Mouse (Mus musculus) induced T-regulatory cell, adult 2 months (primary cell): ENCODE data around the gene Popdc3.
"Not testable (repeated sequence)": the region's sequence is repeated elsewhere in the genome, so short reads cannot be mapped to it uniquely, and the experiment has no call there.

Experiments
- DNase-seq: peaks from one replicate; pipeline ENCODE4 v3.0.0-alpha.2; 2012; ENCODE audit warnings: low read depth

Popdc3 gene

DNA sequence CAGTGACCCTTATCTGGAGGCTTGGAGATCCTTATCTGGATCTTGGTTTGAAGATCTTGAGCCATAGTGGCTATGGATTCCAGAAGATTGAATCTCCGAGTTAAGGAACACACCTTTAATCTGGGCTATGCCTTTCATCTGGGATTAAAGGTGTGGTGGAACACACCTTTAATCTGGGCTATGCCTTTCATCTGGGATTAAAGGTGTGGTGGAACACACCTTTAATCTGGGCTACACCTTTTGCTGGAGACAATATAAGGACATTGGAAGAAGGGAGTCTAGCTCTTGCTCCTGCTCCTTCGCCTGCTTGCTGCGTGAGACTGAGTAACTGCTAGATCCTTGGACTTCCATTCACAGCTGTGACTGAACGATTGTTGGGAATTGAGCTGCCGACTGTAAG is at the start of gene Popdc3:
Popdc3 (plus strand) TSS at position 301 of the 400 bp plus-strand sequence.
- not testable (repeated sequence) for DNase-seq

DNA sequence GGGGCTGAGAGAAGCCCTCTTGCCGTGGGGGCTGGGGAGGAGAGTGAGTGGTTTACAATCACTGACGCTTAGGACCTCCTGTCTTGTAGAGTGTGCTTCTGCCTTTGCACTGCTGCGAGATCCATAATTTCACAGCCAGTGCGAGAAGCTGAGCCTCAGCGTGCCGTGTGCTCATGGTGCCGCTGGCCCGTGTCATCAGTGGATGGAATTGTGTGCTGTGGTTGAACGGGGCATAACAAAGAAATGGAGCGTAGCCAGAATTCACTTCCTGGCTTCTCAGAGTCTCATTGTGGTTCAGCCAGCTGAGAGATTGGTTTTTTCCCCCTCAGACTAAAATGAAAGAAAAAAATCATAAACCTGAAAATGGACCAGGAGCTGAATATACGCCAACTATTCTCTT is 48.8 kb upstream of the Popdc3 start:
- no peak for DNase-seq

- DNase-seq: no peak
These were observed 47.9 kb upstream of the Popdc3 start for GRCm38 (mm10) chr10:45130004-45130403.

DNA sequence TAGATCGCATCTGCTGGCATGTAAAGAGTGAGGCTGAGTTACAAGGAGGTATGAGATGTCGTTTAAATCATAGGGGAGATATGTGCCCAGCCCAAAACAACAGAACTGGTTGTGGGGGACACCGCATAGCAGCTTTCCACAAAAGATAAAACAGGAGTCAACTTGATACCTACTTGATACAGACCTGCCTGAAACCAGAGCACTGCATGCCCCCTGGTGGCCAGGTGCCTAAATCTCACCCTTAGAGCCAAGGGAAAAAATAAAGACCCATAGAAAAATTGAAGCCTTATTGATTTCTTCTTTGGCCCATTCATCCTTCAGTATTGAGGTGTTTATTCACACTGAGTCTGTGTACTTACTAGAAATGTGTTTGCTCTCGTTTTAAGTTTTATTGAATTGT is 45.5 kb upstream of the Popdc3 start:
- peak; percentile 74 for DNase-seq

GRCm38 (mm10) chr10:45136806-45137205 is 41.1 kb upstream of the Popdc3 start:
- no peak for DNase-seq

DNA sequence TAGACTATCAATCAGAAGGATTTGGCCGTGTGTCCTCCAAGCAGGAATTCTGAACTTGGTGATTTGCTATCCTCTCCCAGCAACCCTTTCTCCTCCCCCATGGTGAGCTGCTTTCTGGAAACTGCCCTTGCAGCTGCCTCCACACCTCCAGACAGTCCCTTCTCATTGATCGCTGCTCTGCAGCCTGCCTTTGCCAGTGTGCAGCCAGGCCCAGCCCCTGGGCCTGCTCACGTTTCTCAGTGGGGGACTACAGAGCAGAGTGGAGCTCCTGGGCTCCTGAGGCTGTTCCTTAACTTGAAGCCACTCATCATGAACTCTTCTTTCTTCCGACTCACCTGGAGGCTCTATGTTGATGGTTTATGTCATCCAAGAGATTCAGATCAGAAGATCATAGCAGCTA is 38.0 kb upstream of the Popdc3 start:
- DNase-seq: no peak

GRCm38 (mm10) chr10:45140474-45141212 is 37.3 kb upstream of the Popdc3 start:
- no peak for DNase-seq

- DNase-seq: no peak
These were observed 35.5 kb upstream of the Popdc3 start for GRCm38 (mm10) chr10:45142359-45142758.

DNA sequence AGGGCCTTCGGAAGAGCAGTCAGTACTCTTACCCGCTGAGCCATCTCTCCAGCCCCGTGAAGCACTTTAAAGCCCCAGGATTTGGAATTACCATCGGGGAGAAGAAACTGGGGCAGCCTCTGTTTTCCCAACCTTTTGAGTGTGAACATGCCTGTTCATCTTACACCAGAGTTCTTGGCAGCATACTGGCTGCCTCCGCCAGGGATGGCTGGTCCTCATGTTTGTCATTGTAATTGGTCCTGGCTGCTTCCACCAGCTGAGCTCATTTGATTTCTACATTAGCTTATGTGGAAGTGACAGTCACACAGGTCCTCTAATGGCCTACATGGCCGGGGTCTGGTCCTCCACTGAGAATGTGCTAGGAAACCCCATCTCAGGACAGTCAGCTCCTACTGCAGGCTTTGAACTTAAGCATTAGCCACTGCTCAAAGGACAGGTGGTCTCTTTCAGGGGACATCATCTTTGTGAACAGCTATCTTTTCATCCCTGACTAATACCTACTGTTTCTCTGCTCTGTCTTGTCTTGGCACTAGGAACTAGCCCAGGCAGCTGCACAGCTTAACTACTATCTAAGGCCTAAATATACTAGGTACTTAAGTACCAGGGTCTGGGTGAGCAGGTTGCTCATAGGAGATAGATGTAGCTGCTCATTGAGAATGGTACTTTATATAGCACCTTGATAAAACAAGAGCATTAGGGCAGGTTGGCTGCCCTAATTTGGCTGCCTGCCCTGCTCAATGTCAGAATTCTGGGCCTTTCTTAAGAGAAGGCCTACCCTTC is 33.7 kb upstream of the Popdc3 start:
- no peak for DNase-seq

DNA sequence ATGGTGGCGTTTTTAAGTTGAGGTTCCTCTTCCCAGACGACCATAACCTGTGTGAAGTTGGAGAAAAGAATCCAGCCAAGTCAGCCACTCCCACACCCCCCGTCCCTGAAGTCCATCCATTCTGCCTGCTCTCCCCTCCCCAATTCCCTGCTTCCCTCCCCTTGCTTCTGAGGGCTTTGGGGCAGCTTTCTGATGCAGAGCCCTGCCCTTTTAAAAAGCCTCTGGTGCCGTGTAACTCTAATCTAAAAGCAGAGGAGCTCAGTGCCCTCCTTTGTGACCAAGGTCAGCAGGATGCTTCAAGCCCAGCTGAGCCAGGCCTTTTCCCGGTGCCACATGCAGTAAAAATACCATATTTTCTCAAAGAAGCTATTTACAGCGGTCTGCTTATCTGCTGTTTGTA is 31.1 kb upstream of the Popdc3 start:
- DNase-seq: no peak

- no peak for DNase-seq
These were observed 26.8 kb upstream of the Popdc3 start for GRCm38 (mm10) chr10:45151137-45151536.

GRCm38 (mm10) chr10:45151771-45152692 is 25.9 kb upstream of the Popdc3 start:
- no peak for DNase-seq

DNA sequence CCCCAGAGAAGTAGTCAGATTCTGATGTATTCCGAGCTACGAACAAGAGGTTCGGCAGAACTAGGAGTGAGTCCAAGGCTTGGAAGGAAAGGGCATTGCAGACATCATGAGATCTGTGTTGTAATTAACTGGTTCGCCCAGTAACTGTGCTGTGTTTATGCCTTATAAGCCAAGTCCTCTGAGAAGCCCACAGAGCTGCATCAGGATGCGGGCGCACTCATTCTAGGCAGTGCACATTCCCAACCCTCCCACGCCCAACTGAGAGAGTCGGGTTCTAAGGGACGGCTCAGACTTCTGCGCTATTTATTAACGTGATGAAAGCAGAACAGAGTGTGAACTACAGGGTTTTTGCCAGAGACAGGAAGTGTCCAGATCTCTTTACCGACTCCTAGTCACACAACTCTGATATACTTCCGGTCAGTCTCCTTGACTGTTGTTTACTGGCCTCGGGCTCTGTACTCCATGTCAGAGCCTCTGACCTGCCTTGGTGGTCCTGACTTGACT is 23.3 kb upstream of the Popdc3 start:
- DNase-seq: no peak

DNA sequence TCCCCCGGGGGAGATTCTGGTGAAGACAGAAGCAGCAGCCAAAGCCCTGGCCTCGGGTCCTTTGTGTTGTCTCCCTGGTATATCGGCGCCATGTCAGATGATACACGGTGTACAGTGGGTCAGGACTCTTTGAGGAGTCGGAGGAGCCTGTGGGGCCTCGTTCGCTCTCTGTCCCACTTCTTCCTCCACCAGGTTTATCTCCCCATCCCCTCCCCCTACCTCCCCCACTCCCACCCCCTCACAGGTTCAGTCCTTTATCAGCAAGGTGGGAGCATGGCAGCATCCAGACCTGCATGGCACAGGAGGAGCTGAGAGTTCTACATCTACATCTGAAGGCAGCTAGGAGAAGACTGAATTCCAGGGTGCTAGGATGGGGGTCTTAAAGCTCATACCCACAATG is 12.0 kb upstream of the Popdc3 start:
- DNase-seq: no peak

DNA sequence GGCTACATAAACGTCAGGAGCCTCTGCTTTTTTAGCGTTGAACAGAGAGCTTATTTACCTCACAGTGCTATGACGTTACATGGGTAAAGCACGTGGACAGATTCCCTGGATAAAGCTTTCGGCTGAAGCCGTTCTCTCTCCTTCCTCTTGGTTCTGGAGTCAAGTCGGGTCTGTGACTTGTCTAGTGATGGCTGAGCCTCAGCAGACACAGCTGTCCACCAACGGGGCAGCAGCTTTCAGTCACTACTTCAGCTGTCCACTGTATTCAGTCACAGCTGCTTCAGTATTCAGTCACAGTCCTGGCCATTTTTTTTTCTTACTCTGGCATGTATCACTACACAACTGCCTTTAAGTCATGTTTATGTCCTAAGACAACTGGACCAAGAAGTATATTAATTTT is 4.0 kb upstream of the Popdc3 start:
- DNase-seq: no peak

GRCm38 (mm10) chr10:45174345-45174744 is 3.6 kb upstream of the Popdc3 start:
- DNase-seq: no peak

DNA sequence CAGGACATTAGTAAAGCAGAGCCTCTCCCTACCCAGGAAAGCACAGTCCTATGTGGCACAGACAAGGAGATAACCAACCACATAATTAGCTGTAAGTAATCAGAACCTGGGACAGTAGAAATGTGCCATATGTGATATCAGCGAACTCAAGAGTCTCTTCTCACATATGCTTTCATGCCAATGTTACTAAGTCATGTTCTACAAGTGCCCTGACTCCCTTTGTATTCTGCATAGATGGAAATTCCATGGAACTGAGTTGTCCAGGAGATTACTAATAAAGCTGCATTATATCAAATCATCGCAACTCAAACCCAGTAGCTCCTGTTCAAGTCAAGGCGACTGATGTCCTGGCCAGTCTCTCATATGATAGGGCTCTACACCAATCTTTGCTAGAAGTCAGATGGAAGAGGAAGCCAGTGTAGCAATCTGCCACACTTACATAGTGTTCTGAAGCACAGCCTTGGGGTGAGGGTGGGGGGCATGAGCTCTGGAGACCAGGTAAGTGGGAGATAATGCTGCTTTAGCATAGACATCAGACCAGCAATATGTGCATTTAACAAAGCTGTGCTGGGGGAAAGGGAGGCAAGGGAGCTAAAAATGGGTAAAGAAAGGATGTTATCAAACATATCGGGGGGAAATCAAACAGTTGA is 2.9 kb downstream of the Popdc3 start:
- no peak for DNase-seq

- no peak for DNase-seq
These were observed 3.4 kb downstream of the Popdc3 start for GRCm38 (mm10) chr10:45181344-45181743.

DNA sequence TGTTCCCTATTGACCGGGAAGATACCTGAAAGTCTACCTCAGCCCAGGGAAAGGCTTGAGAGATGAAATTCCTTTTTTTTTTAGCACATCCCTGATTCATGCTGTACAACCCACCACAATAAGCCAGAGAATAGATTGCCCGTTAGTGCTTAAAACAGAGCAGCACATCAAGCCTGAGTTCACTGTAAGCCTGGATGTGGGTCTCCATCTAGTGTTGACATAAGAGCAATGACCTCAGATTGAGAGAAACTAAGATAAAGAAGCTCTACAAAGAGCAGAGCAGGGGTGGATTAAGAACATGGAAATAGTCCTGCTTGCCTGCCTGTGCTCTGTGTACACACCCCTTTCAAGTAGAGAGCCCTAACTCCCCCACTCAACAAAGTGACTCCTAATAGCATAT is 7.6 kb downstream of the Popdc3 start:
- no peak for DNase-seq

GRCm38 (mm10) chr10:45193330-45194310 is 15.7 kb downstream of the Popdc3 start:
- no peak for DNase-seq
